Mouse (Mus musculus): Measurements from ENCODE around the gene Fgl2.

- TF ChIP-seq CTCF (IDR thresholded peaks at IDR 0.05; ENCODE audit: insufficient read depth, low read length) (no peak), POLR2A (IDR thresholded peaks at IDR 0.05; ENCODE audit: borderline replicate concordance, extremely low read depth, low read depth, low read length) (no peak)
These were observed 12.0 kb downstream of the Fgl2 start for GRCm38 (mm10) chr5:21384252-21384960.
